Mouse (Mus musculus) splenic B cell, adult 2 months (primary cell): ENCODE measurements around the gene Limch1.

Experiments used
- DNase-seq: peaks from one replicate; pipeline ENCODE4 v3.0.0-alpha.2; 2011; ENCODE audit warnings: low read depth, low spot score
- H3K27me3 ChIP-seq: 2 replicates; pipeline ENCODE4 v1.6.1; 2012; ENCODE audit warnings: mild to moderate bottlenecking, low read length, moderate library complexity, mixed read lengths; ENCODE audit not compliant: control insufficient read depth, poor library complexity, insufficient read depth, severe bottlenecking
- H3K36me3 ChIP-seq: 2 replicates; pipeline ENCODE4 v1.6.1; 2012; ENCODE audit warnings: mild to moderate bottlenecking, low read length, moderate library complexity, mixed read lengths; ENCODE audit not compliant: control insufficient read depth, poor library complexity, insufficient read depth, severe bottlenecking

Limch1 gene

DNA sequence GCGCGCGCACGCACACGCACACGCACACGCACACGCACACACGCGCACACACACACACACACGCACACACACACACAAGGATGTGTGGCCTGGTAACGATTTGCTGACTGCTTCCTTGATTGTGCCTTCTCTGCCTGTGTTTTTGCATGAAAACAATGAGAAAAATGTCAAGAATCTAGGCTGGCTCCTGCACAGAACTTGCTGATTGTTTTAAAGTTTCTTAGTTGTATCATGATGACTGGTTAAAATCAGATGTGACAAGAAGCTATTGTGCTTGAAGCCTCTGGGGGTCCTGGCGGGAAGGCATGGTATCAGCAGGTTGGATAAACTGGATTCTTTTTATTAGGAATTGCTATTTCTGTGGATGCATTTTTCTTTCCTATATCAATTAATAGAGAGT lies 137.1 kb downstream of the Limch1 start:
- Histone ChIP-seq H3K36me3 (no peaks in the 10 kb centered on the region), H3K27me3 (no peaks in the 10 kb centered on the region)
- no peak for DNase-seq

DNA sequence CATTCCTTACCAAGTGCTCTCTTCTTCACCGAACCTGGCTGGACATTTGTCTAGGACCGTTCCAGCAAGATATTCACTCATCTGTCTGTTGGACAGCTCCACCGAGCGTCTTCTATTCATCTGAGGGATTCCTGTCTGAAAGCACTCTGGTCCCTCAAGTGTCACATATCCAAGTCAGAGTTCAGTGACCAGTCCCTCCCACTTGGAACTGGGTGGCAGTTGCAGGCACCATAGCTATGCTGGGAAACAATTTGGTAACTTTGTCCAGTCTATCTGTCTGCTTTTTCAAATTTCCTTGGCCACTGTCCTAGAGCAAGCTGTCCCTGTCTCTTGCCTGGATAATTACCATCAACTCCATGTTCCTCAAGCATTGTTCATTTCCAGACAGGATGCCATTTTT lies 138.9 kb downstream of the Limch1 start:
- DNase-seq: no peak
- Histone ChIP-seq H3K27me3 (no peaks in the 10 kb centered on the region), H3K36me3 (no peaks in the 10 kb centered on the region)

DNA sequence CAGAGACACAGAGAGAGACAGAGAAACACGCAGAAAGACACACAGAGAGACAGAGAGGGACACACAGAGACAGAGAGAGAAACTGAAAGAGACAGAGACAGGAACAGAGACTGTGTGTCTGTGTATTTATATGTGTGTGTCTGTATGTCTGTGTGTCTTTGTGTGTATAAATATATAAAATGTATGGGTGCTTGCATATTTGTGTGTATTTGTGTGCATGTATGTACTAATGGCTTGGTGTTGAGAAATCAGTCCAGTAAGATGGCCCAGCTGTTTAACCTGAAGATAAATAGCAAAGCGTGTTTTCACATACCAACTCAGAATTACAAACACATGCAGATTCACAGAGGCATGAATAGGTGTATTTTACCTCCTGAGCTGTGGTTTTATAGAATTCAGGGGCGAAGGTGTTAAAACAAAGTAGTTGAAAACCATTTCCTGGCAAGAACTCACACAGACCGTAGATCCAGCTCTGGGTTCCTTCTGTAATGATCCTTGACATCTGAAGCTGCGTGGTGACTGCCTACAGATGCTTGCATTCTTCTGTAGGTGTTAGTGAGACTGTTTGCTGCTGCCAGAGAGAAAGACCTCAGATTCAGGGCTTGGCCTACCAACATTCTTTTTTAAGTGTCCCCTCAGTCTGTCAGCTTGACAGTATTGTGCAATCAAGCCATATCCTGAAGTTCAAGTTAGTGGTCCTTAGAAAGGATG lies 140.9 kb downstream of the Limch1 start:
- Histone ChIP-seq H3K27me3 (no peaks in the 10 kb centered on the region), H3K36me3 (no peaks in the 10 kb centered on the region)
- no peak for DNase-seq

DNA sequence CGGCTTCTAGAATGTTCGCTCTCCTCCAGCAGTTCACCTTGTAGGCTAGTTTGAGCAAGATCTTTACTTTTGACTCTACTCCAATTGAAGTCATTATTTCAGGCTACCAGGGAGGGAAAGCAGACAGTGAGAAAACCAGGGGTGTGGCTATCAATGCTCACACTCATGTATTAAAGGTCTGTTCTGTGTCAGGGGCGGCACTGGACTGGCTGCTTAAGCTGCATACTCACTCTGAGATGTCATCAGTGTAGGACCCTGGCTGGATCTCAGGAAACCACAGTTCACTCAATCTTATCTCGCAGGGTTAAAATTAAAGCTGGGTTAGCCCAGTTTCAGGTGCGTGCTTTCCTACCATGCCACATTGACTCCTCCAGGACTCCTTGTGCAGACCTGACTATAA lies 142.4 kb downstream of the Limch1 start:
- Histone ChIP-seq H3K27me3 (no peaks in the 10 kb centered on the region), H3K36me3 (no peaks in the 10 kb centered on the region)
- no peak for DNase-seq

DNA sequence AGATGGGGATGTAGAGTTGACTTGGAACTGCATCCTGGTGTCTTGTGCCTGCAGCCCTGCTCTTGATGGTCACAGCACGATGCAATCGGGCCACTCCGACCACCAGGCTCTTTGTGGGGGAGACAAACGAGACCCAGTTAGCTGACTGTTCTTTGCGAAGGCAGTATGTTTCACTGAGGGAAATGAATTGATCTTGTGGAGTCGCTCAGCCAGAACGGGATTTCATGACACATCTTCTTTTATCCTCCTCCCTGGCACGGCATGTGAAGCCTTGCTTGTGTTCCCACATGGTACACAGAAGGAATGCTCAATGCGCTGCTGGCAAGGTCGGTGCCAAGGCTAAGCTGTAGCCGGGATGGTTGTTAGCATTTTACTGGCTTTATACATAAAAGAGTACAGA lies 143.7 kb downstream of the Limch1 start:
- no peak for DNase-seq
- Histone ChIP-seq H3K27me3 (no peaks in the 10 kb centered on the region), H3K36me3 (no peaks in the 10 kb centered on the region)

DNA sequence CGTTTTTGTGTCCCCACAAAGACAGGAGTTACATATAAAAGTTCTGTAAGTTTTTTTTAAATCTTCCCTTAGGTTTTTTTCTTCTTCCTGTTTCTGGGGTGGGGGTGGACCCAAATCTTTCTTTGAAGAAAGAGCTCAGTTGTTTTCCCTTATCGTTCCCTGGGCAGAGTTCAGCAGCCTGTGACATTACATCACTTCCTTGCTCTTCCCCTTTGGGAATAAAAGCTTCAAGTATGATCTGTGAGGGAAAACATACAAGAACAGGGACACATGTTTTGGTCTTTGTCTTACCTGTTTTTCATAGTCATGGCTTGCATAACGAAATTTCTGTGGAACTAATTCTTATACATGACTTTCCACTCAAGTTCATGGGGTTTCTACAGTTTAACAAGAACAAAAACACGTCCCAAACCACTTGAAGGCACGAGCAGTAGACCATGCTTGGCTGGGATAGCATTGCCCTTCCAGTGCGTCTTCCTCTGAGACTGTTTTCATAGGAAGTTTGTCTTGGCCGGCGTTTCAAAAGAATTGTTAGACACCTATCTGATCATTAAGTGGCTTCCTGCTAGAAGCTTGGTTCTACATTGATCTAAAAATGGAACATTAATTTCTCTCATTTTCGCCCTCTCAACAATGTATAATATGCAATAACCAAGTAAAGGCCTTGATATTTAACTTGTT lies 150.0 kb downstream of the Limch1 start:
- Histone ChIP-seq H3K36me3 (no peaks in the 10 kb centered on the region), H3K27me3 (no peaks in the 10 kb centered on the region)
- no peak for DNase-seq

DNA sequence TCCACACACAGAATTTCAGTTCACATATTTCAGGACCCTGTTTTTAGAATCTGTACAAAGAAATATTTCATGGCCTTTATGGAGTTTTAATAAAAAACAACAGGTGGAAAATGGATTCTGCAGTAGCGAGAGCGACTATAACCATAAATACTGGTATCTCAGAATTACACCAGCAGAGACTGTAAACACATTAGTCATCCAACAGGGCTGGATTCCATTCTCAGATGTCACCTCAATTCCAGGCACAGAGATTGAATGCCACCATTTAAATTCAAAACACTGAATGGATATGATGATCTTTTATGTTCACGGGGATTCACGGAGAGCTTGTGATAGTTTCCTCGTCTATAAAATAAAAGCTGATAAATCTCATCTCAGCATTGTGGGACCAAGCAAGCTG lies 152.0 kb downstream of the Limch1 start:
- no peaks in the 10 kb centered on the region for H3K36me3 ChIP-seq
- DNase-seq: no peak
- H3K27me3 ChIP-seq: no peaks in the 10 kb centered on the region

DNA sequence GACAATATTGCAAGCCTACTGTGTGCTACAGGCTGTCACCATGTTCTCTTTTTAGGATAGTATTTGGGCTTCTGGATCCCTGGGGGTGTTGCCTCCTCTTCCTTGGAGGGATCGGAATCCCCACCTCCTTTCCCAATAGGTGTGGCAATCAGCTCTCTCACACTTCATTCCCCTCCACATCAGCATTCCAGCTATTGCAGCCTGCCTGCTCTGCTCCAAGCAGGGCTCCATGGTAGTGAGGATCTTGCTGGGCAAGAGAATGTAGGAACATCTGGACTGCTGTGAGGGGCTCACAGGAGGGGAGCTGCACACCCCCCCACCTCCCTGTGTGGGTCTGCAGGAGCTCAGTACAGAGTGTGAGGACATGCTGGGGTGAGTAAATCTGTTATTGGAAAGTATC lies 152.6 kb downstream of the Limch1 start:
- Histone ChIP-seq H3K36me3 (no peaks in the 10 kb centered on the region), H3K27me3 (no peaks in the 10 kb centered on the region)
- no peak for DNase-seq

DNA sequence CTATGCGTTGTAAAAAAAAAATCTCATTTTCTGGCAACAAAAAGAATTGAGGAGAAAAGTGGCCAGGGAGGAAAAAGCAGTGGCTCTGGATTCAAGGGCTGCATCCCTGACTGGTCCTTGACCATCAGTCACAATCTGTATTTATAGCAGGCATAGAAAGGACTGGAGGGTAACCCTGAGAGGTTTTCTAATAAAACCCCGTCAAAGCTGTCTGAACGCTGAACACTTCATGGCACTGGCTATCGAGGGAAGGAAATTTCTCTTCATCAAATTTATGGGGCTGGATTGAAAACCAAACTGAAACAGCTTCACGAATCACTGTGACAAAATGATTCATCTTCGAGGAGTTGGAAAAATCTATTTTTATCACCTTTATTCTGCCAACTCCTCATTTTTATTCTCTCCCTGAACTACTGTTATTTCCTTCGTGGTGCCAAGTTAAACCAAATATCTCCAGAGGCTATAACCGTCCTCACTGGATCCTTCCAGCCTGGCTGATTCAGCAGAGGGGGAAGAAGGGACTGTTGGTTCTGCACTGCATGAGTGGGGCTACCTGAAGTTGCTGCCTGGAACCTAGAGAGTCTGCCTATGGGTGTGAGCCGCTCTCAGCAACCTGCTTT lies 153.3 kb downstream of the Limch1 start:
- DNase-seq: no peak
- Histone ChIP-seq H3K27me3 (no peaks in the 10 kb centered on the region), H3K36me3 (no peaks in the 10 kb centered on the region)

DNA sequence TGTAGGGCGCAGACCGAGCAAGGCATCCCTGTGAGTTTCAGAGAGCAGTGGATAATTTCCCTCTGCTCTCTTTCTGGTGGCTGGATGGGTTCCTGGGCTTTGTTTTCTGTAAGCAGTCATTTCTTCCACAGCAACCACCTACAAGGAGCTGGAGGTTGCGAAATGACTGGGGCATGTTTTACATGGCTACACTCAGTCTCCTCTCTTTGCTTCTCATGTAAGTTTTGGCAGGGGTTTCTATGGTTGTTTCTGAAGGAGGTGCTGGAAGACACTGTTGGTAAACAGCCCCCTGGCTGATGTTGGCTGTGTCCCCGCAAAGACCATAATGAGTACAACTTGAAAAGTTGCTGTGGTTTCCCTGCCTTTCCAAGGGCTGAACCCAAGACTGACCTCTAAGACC lies 155.5 kb downstream of the Limch1 start:
- no peaks in the 10 kb centered on the region for H3K27me3 ChIP-seq
- DNase-seq: no peak
- H3K36me3 ChIP-seq: no peaks in the 10 kb centered on the region

DNA sequence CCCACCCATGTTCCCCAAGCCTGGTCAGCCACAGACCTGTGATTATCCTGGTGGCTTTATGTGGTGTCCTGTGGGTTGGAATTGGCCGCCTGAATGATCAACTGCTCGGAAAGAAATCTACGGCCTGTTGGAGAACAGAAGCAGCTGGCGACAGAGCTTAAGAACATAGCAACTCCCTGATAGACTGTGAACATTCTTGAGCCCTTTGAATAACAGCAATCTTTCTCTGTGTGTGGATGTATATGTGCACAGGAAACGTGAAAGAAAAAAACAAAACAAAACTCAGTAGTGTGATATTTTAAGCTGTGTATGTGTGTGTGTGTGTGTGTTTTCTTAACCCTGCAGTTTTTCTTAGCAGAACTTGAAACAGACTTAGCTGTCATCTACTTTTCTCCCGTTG lies 159.2 kb downstream of the Limch1 start:
- H3K27me3 ChIP-seq: no peaks in the 10 kb centered on the region
- no peaks in the 10 kb centered on the region for H3K36me3 ChIP-seq
- no peak for DNase-seq

DNA sequence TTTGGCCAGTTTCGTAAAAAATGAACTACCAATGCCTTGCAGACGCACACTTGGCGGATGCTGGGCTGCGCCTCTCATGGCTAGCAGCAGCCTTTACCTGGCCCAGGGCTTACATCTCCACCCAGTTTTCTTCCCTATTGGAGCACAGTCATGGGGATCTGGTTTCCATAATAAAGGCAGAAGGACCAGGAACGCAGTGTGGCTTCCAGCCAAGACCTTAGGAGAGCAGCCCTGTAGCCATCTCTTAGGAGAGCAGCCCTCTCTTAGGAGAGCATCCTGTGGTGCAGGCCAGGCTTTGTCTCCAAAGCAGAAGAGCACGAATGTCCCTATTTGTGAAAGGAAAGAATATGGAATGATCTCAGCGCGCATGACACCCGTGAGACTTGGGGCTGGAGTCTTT lies 163.3 kb downstream of the Limch1 start:
- Histone ChIP-seq H3K36me3 (no peaks in the 10 kb centered on the region), H3K27me3 (no peaks in the 10 kb centered on the region)
- no peak for DNase-seq

DNA sequence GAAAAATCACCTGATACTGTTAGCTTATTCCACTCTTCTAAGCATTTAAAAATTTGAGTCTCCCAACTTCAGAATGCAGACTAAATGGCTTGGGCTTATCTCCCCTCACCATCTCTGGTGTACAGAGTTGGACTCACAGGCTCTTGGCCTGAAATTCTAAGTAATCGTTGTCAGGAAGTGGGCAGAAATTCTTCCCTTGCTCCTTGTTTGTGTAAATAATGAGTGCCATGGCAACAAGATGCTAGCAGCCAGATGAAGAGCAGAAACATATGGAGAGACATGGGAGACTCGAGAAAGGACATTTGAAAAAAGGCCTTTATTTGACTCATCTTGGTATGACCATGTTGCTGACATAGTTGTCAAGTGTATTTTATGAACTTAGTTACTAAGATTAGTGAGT lies 164.3 kb downstream of the Limch1 start:
- Histone ChIP-seq H3K36me3 (no peaks in the 10 kb centered on the region), H3K27me3 (no peaks in the 10 kb centered on the region)
- DNase-seq: no peak

DNA sequence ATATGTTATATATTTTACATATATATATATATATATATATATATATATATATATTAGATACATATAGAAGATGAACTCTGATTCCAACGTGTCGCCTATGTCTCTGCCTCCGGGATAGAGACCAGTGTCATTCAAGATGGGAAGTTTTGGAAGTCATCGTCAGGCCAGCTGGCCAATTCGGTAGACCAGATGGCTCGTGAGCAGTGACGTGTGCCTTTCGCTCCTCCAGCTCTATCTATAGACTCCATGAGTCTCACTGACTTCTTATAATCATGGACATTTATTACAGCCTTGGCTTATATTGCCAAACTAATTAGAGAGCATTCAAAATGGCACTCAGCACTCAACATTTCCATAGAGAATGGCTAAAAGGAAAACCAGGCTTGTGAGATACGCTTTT lies 165.0 kb downstream of the Limch1 start:
- Histone ChIP-seq H3K36me3 (no peaks in the 10 kb centered on the region), H3K27me3 (no peaks in the 10 kb centered on the region)
- no peak for DNase-seq

DNA sequence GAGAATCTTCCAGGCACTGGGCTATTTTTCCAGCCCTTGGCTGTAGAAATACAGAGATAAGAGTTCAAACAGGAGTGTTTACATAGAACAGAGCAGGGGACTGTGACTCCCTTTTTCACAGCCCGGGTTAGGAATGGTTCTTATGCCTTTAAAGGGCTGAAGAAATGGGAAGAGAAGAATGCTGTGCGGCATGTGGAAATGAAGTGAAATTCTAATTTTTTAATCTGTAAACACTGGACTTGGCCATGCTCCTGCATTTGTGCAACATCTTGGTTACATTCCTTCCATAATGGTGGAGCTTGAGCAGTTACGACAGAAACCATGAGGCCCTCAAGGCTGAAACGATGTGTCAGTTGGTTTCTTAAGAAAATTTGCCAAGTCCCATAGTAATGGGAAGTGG lies 165.4 kb downstream of the Limch1 start:
- Histone ChIP-seq H3K36me3 (no peaks in the 10 kb centered on the region), H3K27me3 (no peaks in the 10 kb centered on the region)
- no peak for DNase-seq
